Mouse (Mus musculus) left cerebral cortex, adult 2 months (tissue): Measurements from ENCODE around the gene Mrvi1. TPM values are rescaled to one million over a fixed set of nuclear protein-coding genes. Genes with fewer than 3 reads are reported as not detected.

Source experiments
- DNase-seq, 2 experiments: peaks; one replicate each; pipeline ENCODE4 v3.0.0; 2021 to 2022; ENCODE audit warnings: low spot score in 2 of 2, mixed read lengths in 1 of 2; ENCODE audit errors: extremely low spot score in 1 of 2
- H3K27ac ChIP-seq: fragments of 200-600 bp; 2 replicates; pipeline ENCODE4 v1.8.1; 2022
- H3K4me3 ChIP-seq: fragments of 200-600 bp; 2 replicates; pipeline ENCODE4 v1.8.1; 2022
- CTCF ChIP-seq: fragments of 200-600 bp; IDR thresholded peaks from 2 replicates; pipeline ENCODE4 v1.8.1; 2022; ENCODE audit warnings: antibody characterized with exemption, mild to moderate bottlenecking, moderate library complexity
- intact Hi-C: fragments of 180-260 bp; cut with DNase I; formaldehyde crosslinking; loops from one replicate; pipeline ENCODE4 v1.15.1; 2025
- total RNA-seq, 2 experiments: library from RNA; stranded (reverse); gene quantifications; 2 replicates each; pipeline ENCODE4 v1.2.3; 2021

The Mrvi1 gene
- total RNA-seq, 2 experiments from 2014 or later: 1.4 to 4.3 TPM

- TF ChIP-seq CTCF: no peak
- intact Hi-C loops: no loop called here
- no peak overlapping the region for H3K27ac ChIP-seq
- no peak for DNase-seq
- H3K4me3 ChIP-seq: no peak overlapping the region
Measured at GRCm38 (mm10) chr7:111004136-111004840, 22.0 kb upstream of the Mrvi1 start.

DNA sequence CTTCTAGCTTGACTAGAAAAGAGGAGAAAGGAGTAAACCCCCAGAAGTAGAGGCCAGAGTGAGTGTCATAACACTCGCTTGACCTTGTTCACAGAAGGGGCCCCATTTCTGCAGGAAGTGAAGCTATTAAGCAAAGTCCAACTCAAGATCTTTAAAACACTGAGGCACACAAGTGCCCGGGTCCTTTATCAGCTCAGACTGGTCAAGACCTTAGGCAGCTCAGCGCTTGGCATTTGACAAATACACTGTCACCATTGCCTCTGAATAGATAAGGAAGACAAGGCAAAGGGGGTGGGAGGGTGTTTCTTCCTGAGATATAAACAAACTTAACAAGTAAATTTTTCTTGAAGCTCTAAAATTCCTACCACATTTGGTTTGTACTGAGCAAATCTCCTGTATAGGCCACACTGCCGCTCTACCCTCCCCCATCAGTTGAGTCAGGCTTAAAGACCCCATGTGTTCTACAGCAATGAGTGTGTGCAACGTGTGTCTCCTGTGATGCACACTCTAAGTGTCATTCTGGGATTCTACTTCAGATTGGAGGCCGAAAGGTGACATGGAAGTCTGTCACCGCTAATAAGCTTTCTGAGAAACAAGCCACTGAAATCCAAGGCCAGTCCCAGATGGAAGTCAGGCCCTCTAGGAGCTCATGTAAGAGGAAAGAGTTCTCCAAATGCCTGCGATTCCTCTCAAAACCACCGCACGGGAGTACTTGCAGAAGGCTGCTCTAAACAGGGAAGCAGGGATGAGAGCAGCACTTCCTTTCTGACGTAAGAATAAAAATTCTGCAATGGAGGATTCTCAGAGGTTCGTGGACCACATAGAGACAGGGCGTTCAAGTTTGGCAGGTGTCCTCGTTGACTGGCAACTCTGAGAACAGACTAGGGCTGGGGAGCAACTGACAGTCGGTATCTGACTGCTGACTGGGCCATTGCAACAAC, 16.9 kb upstream of the Mrvi1 start:
- no peak for DNase-seq
- Histone ChIP-seq H3K27ac (no peak overlapping the region), H3K4me3 (no peak overlapping the region)
- no peak for TF ChIP-seq CTCF
- intact Hi-C loops: no loop called here

GRCm38 (mm10) chr7:110991221-110991494, 8.9 kb upstream of the Mrvi1 start:
- intact Hi-C loops: no loop called here
- no peak for TF ChIP-seq CTCF
- Histone ChIP-seq H3K27ac (no peak overlapping the region), H3K4me3 (no peak overlapping the region)
- DNase-seq: no peak

DNA sequence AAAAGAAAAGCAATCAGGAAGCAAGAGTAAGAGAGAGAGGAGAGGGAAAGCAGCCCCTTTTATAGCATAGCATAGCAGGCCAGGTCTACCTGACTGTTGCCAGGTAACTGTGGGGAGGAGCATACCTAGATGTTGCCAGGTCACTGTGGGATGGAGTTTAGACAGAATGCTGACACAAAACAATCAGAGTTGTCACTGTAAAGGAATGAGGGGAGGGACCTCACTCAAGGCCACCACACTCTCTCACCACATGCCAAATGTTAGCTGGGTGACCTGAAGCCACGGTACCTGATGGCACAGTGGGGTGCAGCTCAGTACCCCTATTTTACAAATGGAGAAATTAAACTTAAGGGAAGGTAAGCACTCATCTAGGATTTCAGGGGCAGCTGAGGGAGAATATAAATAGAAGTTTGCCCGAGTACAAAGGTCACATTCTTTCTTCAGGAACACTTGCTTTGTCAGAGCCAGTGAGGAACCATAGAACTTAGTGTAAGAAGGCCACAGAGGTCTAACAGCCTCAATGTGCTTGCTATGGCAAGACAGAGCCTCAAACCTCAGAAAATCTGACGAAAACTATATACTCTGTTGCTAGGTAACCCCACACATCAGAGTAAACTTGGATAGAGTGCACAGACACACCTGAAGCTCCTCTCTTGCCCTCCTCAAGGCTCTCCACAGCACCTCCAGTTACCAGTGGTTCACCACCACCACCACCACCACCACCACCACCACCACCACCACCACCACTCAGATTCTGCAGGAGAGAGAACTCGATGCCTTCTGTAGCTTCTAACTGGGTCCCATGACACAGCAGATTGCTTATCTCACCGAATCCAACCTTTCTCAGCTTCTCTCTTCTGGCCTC, 8.3 kb upstream of the Mrvi1 start:
- intact Hi-C loops: no loop called here
- Histone ChIP-seq H3K27ac (no peak overlapping the region), H3K4me3 (no peak overlapping the region)
- DNase-seq: no peak
- no peak for TF ChIP-seq CTCF

DNA sequence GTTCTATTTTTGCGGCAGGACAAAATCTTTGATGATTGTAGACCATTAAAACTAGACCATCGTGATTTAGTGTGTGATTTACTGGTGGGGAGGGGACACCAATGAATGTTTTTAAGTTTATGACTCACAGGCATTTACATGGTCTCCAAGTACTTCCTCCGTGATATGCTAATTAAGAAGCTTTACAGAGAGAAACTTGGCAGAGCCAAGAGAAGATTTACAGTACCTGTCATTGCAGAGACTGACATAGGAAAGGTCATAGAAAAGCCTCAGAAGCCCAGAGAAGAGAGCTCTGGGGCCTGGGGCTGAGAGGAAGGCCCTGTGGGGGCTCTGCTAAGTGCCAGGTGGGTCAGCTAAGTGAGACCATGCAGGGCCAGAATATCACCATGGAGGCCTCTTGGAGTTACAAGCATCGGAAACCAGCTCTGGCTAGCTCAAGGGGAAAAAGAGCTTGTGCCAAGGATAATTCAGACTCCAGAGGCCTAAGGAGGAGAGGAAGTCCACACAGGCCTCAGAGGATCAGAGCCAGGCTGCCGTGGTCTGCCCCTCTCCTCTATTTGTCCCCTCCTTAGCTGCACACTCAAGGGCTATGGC, 7.1 kb upstream of the Mrvi1 start:
- no peak for DNase-seq

GRCm38 (mm10) chr7:110988081-110988480, 5.8 kb upstream of the Mrvi1 start:
- DNase-seq: no peak
- no peak overlapping the region for H3K4me3 ChIP-seq
- TF ChIP-seq CTCF: no peak
- H3K27ac ChIP-seq: no peak overlapping the region; the same call in 1 of the 2 replicates
- intact Hi-C loops: no loop called here

More for the DNA sequence above, 7.1 kb upstream of the Mrvi1 start:
- Histone ChIP-seq H3K4me3 (no peak overlapping the region), H3K27ac (peak overlapping the region; percentile 1; the same call in 1 of the 2 replicates)
- TF ChIP-seq CTCF: no peak
- intact Hi-C loops: no loop called here

- Histone ChIP-seq H3K27ac (no peak overlapping the region), H3K4me3 (no peak overlapping the region)
- intact Hi-C loops: no loop called here
- no peak for TF ChIP-seq CTCF
- no peak for DNase-seq
Measured at GRCm38 (mm10) chr7:110985581-110986265, 3.5 kb upstream of the Mrvi1 start.

GRCm38 (mm10) chr7:110983621-110984020, 1.4 kb upstream of the Mrvi1 start:
- DNase-seq: no peak
- intact Hi-C loops: loop anchor here (2.0 kb wide), 1 partner anchor 31 kb away; no protein-coding TSS in a partner anchor
- TF ChIP-seq CTCF: no peak
- no peak overlapping the region for H3K27ac ChIP-seq
- no peak overlapping the region for H3K4me3 ChIP-seq

DNA sequence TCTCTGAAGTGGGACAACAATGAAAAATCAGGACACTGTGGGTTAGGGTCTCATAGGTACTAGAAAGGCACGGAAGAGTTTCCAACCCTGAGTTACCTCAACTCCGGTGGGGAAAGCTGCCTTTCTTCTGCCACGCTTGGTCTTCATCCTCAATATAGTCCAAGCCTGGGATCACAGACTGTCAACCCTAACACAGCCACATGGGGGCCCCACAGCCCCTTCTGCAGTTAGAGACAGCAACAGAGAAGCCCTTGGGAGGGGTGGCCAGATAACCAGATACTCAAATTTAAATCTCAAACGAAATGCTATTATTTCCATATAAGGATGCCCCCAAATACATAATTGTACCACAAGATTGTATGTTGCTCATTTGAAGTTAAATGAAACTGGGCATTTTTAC, 503 bp upstream of the Mrvi1 start:
- intact Hi-C loops: loop anchor here (2.0 kb wide), 1 partner anchor 32 kb away; no protein-coding TSS in a partner anchor
- no peak overlapping the region for H3K27ac ChIP-seq
- peak; percentile 63 for TF ChIP-seq CTCF
- peak; percentile 19 to 43 for DNase-seq
- H3K4me3 ChIP-seq: no peak overlapping the region

GRCm38 (mm10) chr7:110981036-110981435, 1.2 kb downstream of the Mrvi1 start:
- DNase-seq: no peak
- Histone ChIP-seq H3K4me3 (no peak overlapping the region), H3K27ac (no peak overlapping the region)
- no peak for TF ChIP-seq CTCF
- intact Hi-C loops: no loop called here
